Mouse (Mus musculus): Measurements from ENCODE around the gene Nckap5. TPM values are rescaled to one million over a fixed set of nuclear protein-coding genes. Genes with fewer than 3 reads are reported as not detected.

The Nckap5 gene
- polyA plus RNA-seq (2014; fragmentation: Illumina TruSeq; extraction: RNeasy Lipid Tissue Mini Kit (QIAGEN cat#74804); ENCODE audit: low read depth, low replicate concordance) = 112 TPM

DNA sequence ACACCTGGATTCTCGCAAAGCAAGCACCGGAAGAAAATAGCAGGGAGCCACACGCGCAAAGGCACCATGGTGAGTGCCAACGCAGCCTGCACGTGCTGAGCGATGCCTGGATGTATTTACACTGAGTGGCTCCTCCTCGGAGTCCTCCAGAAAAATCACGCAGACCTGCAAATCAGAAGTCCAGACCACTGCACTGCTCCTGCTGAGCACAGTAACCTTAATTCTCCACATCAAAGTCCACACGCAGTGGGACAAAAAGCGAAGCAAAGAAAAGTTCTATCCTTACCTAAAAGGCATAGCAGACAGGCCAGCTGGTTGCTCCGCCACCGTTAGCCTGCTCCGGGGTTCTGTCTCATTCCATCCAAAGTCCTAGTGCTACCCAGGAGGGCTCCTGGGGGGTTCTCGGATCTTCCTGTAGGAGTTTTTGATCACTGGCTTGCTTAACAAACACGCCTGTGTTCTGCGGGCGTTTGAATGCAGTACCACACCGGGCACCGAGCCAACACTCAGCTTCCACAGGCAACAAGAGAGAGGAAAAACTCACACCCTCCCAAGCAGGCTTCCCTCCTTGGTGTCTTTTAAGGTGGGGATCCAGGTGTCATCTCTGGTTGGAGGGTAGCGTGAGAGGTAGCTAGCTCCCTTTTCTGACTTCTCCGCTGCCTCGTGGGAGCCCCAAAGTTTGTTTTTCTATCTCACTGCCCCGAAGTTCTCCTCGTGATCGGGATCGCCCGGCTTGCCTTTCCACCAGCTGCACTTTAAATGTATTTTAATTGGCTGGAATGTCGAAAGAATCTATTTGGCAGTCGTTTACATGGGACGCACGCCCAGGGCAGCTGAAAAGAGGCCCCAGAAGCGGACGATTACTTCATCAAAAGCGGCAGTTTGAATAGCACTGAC, at the start of gene Nckap5:
Nckap5 (minus strand) TSS at position 769 of the 897 bp plus-strand sequence.

DNA sequence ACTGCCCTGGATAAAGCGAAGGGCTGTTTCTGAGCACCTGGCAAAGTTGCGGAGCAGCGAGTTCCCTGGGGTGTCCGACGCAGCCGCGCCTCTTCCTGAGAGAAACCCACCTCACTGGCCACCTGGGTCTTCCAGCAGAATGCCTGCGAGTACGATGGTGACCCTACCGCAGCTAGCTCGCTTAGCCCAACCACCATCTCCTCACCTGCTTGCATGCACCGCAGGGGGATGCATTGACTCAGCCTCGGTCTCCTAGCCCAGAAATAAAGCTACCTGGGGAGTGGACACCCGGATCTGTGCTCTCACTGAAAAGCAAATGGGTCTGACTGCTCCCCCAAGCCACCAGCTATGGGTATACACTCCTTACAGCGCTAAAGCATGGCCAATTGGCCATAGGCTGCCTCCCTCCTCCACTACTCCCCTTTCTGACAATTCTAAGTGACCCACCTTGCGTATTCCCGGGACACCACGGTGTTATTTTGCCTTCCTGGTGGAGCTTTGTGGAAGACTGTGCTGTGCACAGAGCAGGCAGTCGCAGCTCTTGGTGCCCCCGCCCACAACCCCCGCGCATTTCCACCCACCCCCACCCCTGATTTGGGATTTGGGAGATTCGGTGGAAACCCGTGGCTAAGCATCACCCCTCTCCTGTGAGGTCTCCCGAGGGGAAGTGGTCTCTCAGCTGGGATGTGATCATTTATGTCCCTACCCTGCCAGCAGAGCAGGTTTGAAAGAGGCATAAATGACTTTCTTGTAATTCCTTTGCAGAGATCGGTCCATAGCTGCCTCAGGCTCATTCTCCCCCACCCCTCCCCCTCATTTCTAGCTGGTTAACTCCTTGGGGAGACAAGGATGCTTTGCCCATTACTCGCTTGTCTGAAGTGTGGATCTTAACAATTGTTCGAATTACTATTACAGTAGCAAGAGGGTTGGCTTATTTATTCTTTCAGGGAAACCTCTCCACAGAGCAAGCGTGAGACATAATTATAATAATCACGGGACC, 917.7 kb downstream of the Nckap5 start, which contains the start of gene Lypd1:
Lypd1 (minus strand) TSS at position 501 of the 1,000 bp plus-strand sequence.

